Mouse (Mus musculus): ENCODE results near the gene Timp4. TPM values are rescaled to one million over a fixed set of nuclear protein-coding genes. Genes with fewer than 3 reads are reported as not detected.

Gene Timp4
- 0.15 TPM in 1 of 2 replicates, not detected in the other for polyA plus RNA-seq (2016; fragmentation: Nextera tagmentation; extraction: Ambion mirVana)

DNA sequence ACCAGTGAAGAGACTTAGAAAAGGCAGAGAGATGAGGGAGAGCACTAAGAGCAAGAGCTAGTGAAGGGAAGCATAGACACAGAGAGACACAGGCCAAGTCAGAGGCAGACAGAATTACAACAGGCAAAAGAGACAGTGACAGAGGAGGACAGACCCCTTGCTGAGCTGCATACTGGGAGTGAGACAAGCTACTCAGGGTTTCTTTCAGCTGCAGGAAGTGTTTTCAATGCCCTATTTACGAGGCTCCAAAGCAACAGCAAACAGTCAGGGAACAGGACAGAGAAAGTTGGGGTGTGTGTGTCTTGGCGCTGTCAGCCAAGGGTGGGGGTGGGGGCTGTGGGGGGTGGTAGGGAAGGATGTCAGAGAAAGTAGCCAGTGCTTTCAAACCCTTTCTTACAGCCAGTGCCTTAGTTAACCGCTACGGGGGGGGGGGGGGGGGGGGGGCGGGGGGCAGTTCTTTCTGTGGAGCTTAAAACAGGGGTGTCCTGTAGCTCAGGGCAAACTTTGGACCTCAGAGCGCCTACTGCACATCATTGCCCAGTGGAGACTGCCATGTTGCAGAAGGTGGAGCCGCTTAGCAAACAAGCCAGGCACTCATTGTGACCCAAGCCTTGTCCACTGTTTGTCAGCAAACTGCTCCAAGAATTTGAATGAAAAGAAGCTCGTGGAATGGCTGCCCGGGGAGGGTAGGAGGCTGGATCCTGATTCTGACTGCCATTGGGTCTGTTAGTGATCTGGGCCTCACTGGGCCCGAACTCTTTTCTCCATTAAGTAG is at the start of gene Timp4:
Gene Timp4, minus strand, starts transcription at position 107 of the 775 bp plus-strand sequence.
- Histone ChIP-seq H3K27ac (no peak within 1 kb of the TSS), H3K36me3 (no peaks in the 10 kb centered on the region), H3K9me3 (replicated peaks) (no peaks in the 10 kb centered on the region), H3K4me3 (peak within 1 kb of the TSS; percentile 36), H3K27me3 (ENCODE audit: low read depth, poor library complexity, severe bottlenecking) (peaks cover 11% of the 10 kb centered on the region; the same call in 1 of the 2 replicates), H3K4me1 (peaks cover 12% of the 10 kb centered on the region)
- no peak for DNase-seq (ENCODE audit: low spot score)
- WGBS, result 39% methylated on average over 8 of the region's 10 CpGs

DNA sequence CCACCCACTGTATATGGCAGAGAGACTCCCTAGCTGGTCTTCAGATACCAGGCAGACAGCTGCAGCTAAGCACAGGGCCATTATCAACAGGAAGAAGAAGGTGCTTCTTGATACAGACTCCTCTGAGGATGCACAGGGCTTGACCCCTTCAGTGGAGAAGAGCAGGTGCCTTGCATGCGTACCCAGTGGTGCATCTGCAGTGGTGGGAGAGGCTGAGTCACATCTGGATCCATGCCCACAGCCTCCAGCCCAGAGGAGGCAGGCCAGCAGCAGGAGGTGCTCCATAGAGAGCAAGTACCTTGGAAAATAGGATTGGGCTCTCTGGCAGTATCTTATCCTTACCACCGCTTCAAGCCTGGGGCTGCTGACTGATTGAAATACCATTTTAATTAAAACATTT is 41.9 kb upstream of the Timp4 start:
- H3K4me1 ChIP-seq, result no peaks in the 10 kb centered on the region
- H3K9me3 ChIP-seq (replicated peaks), result no peaks in the 10 kb centered on the region
- H3K27me3 ChIP-seq (ENCODE audit: low read depth, poor library complexity, severe bottlenecking), result no peaks in the 10 kb centered on the region
- H3K36me3 ChIP-seq, result no peaks in the 10 kb centered on the region
- no peak overlapping the region for H3K27ac ChIP-seq
- no peak overlapping the region for H3K4me3 ChIP-seq
- no peak for DNase-seq (ENCODE audit: low spot score)
- 90% methylated on average over 2 of the region's 2 CpGs for WGBS

GRCm38 (mm10) chr6:115292621-115293020 is 40.6 kb upstream of the Timp4 start:
- no peaks in the 10 kb centered on the region for H3K36me3 ChIP-seq
- H3K27me3 ChIP-seq (ENCODE audit: low read depth, poor library complexity, severe bottlenecking), result no peaks in the 10 kb centered on the region
- WGBS, result 78% methylated on average over 6 of the region's 6 CpGs
- no peak overlapping the region for H3K27ac ChIP-seq
- no peaks in the 10 kb centered on the region for H3K4me1 ChIP-seq
- no peaks in the 10 kb centered on the region for H3K9me3 ChIP-seq (replicated peaks)
- no peak for DNase-seq (ENCODE audit: low spot score)
- no peak overlapping the region for H3K4me3 ChIP-seq

DNA sequence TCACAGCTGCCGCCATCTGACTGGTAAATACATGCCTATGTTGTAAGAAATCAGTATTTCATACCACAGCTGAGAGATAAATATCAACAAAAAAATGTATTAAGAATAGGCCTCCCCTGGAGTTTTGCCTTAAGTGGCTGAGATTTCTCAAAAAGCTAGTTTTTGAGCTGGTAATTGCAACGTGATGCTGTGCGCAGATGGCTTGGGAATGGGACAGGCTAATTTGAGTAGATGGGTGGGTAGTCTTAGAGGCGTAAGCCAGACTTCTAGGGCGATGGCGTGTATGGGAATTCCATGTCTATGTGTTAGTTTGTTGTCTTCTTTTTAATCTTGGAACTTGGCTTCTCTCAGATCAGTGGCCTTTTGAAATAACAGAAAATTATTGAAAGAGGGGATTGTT is 39.8 kb upstream of the Timp4 start:
- no peak overlapping the region for H3K4me3 ChIP-seq
- H3K4me1 ChIP-seq, result no peaks in the 10 kb centered on the region
- H3K27ac ChIP-seq, result no peak overlapping the region
- no peaks in the 10 kb centered on the region for H3K9me3 ChIP-seq (replicated peaks)
- no peak for DNase-seq (ENCODE audit: low spot score)
- H3K27me3 ChIP-seq (ENCODE audit: low read depth, poor library complexity, severe bottlenecking), result no peaks in the 10 kb centered on the region
- WGBS, result 93% methylated on average over 6 of the region's 6 CpGs
- H3K36me3 ChIP-seq, result no peaks in the 10 kb centered on the region

GRCm38 (mm10) chr6:115291068-115291467 is 39.1 kb upstream of the Timp4 start:
- Histone ChIP-seq H3K36me3 (no peaks in the 10 kb centered on the region), H3K4me1 (no peaks in the 10 kb centered on the region), H3K9me3 (replicated peaks) (no peaks in the 10 kb centered on the region), H3K4me3 (no peak overlapping the region), H3K27me3 (ENCODE audit: low read depth, poor library complexity, severe bottlenecking) (no peaks in the 10 kb centered on the region), H3K27ac (no peak overlapping the region)
- no peak for DNase-seq (ENCODE audit: low spot score)
- 85% methylated on average over 2 of the region's 2 CpGs for WGBS

DNA sequence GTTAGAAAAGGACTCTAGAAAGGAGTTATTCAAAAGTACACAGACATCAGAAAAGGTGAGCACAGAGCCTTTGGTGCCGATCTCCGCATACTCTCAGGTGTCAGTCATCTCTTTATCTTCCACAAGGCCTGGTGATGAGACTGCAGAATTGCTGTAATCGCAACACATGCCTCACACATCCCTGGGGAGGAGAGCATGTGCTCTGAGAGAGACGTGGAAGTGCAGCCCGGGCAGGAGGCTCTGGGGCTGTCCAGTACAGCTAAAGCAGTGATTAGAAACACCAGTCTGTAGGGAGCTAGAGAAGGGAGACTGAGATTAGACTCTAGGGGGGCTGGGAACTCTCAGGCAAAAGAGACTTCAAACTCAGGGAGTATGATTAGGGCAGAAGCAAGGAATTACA is 38.6 kb upstream of the Timp4 start:
- H3K27ac ChIP-seq, result no peak overlapping the region

GRCm38 (mm10) chr6:115288223-115288622 is 36.2 kb upstream of the Timp4 start:
- 90% methylated on average over 3 of the region's 3 CpGs for WGBS
- Histone ChIP-seq H3K4me3 (no peak overlapping the region), H3K9me3 (replicated peaks) (no peaks in the 10 kb centered on the region), H3K4me1 (no peaks in the 10 kb centered on the region), H3K27me3 (ENCODE audit: low read depth, poor library complexity, severe bottlenecking) (no peaks in the 10 kb centered on the region), H3K36me3 (no peaks in the 10 kb centered on the region), H3K27ac (no peak overlapping the region)
- no peak for DNase-seq (ENCODE audit: low spot score)

More for the DNA sequence above, 38.6 kb upstream of the Timp4 start:
- Histone ChIP-seq H3K4me1 (no peaks in the 10 kb centered on the region), H3K36me3 (no peaks in the 10 kb centered on the region), H3K9me3 (replicated peaks) (no peaks in the 10 kb centered on the region), H3K4me3 (no peak overlapping the region), H3K27me3 (ENCODE audit: low read depth, poor library complexity, severe bottlenecking) (no peaks in the 10 kb centered on the region)
- DNase-seq (ENCODE audit: low spot score), result no peak
- WGBS, result 73% methylated on average over 5 of the region's 5 CpGs

- WGBS, result 90% methylated on average over 6 of the region's 6 CpGs
- H3K9me3 ChIP-seq (replicated peaks), result no peaks in the 10 kb centered on the region
- H3K4me3 ChIP-seq, result no peak overlapping the region
- DNase-seq (ENCODE audit: low spot score), result no peak
- no peaks in the 10 kb centered on the region for H3K4me1 ChIP-seq
- H3K27ac ChIP-seq, result no peak overlapping the region
- no peaks in the 10 kb centered on the region for H3K36me3 ChIP-seq
- H3K27me3 ChIP-seq (ENCODE audit: low read depth, poor library complexity, severe bottlenecking), result no peaks in the 10 kb centered on the region
These were observed 34.4 kb upstream of the Timp4 start for GRCm38 (mm10) chr6:115286441-115286840.

GRCm38 (mm10) chr6:115284153-115284552 is 32.1 kb upstream of the Timp4 start:
- H3K9me3 ChIP-seq (replicated peaks), result no peaks in the 10 kb centered on the region
- no peaks in the 10 kb centered on the region for H3K27me3 ChIP-seq (ENCODE audit: low read depth, poor library complexity, severe bottlenecking)
- WGBS, result 92% methylated on average over 2 of the region's 2 CpGs
- no peaks in the 10 kb centered on the region for H3K36me3 ChIP-seq
- H3K27ac ChIP-seq, result no peak overlapping the region
- DNase-seq (ENCODE audit: low spot score), result no peak
- no peak overlapping the region for H3K4me3 ChIP-seq
- no peaks in the 10 kb centered on the region for H3K4me1 ChIP-seq

DNA sequence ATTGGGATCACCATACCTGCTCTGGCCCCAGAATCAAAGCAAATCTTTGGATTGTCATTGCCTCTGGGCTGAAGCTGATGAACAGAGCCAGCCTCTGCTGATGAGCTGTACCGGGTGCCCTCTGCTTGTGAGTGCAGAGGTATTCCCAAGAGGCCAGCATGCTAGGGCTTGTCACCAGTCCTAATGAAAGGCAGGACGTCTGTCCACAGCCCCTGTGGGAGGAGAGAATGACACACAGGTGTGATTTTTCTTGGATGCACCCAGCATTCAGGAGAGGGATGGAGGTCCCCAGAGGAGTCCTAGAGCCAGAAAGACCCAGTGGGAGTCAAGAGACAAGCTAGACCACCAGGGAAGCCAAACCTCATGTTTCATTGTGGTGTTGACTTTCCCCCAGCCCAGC is 27.6 kb upstream of the Timp4 start:
- no peak overlapping the region for H3K4me3 ChIP-seq
- WGBS, result 49% methylated on average over 2 of the region's 2 CpGs
- no peaks in the 10 kb centered on the region for H3K27me3 ChIP-seq (ENCODE audit: low read depth, poor library complexity, severe bottlenecking)

DNA sequence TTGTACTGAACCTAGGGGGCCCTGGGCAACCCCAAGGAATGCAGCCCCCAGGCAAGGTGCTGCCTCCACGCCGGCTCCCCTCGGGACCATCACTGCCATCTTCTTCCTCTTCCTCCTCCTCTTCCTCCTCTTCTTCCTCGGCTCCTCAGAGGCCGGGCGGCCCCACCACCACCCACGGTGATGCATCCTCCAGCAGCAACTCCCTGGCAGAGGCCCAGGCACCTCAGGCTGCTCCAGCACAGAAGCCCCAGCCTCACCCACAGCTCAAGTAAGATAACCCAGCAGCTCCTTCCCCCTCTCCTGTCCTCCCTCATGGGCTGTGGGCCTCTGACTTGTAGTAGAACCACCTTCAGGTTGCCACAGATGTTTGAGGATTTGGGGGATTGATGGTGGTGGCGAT is 26.1 kb upstream of the Timp4 start:
- 85% methylated on average over 8 of the region's 8 CpGs for WGBS

More for the DNA sequence above, 27.6 kb upstream of the Timp4 start:
- no peak overlapping the region for H3K27ac ChIP-seq
- no peaks in the 10 kb centered on the region for H3K4me1 ChIP-seq
- peak; percentile 21 for DNase-seq (ENCODE audit: low spot score)
- no peaks in the 10 kb centered on the region for H3K36me3 ChIP-seq
- H3K9me3 ChIP-seq (replicated peaks), result no peaks in the 10 kb centered on the region

GRCm38 (mm10) chr6:115275116-115275815 is 23.3 kb upstream of the Timp4 start:
- Histone ChIP-seq H3K27ac (no peak overlapping the region), H3K27me3 (ENCODE audit: low read depth, poor library complexity, severe bottlenecking) (no peaks in the 10 kb centered on the region), H3K4me1 (peaks cover 7% of the 10 kb centered on the region; the same call in 1 of the 2 replicates), H3K9me3 (replicated peaks) (no peaks in the 10 kb centered on the region), H3K36me3 (no peaks in the 10 kb centered on the region), H3K4me3 (no peak overlapping the region)
- WGBS, result 91% methylated on average over 10 of the region's 10 CpGs
- DNase-seq (ENCODE audit: low spot score), result no peak

More for the DNA sequence above, 26.1 kb upstream of the Timp4 start:
- no peaks in the 10 kb centered on the region for H3K4me1 ChIP-seq
- no peaks in the 10 kb centered on the region for H3K9me3 ChIP-seq (replicated peaks)
- no peak overlapping the region for H3K4me3 ChIP-seq
- H3K27ac ChIP-seq, result no peak overlapping the region
- DNase-seq (ENCODE audit: low spot score), result peak; percentile 25
- no peaks in the 10 kb centered on the region for H3K27me3 ChIP-seq (ENCODE audit: low read depth, poor library complexity, severe bottlenecking)
- H3K36me3 ChIP-seq, result no peaks in the 10 kb centered on the region

DNA sequence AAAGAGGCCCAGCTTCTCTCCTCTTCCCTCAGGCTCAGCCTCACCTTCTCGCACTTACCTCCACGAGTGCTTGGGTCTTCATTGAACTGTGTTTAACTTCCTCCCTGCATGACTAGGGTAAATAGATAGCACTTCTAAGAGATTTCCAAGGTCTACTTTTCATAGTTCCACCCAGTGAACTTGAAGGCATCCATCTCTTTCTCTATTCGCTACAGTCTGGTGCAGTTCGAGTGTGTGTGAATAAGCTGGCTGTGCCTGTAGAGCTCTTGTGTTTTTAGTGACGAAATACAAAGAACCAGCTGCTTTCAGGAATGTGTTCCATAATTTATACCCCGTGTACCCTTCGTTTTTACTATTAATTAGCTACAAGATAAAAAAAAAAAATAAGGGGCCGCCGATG is 22.7 kb upstream of the Timp4 start:
- Histone ChIP-seq H3K27ac (no peak overlapping the region), H3K27me3 (ENCODE audit: low read depth, poor library complexity, severe bottlenecking) (no peaks in the 10 kb centered on the region), H3K9me3 (replicated peaks) (no peaks in the 10 kb centered on the region), H3K36me3 (no peaks in the 10 kb centered on the region), H3K4me1 (peaks cover 7% of the 10 kb centered on the region; the same call in 1 of the 2 replicates), H3K4me3 (no peak overlapping the region)
- WGBS, result 90% methylated on average over 9 of the region's 9 CpGs
- DNase-seq (ENCODE audit: low spot score), result no peak
